Mouse (Mus musculus): ENCODE results near the gene Pkdrej. TPM values are rescaled to one million over a fixed set of nuclear protein-coding genes. Genes with fewer than 3 reads are reported as not detected.
A peak's percentile ranks its signal among the peaks of the same experiment; 100 is the strongest.

Gene Pkdrej
- total RNA-seq, 1 experiment = 0.09 TPM

- in situ Hi-C loops (cut with MboI; ENCODE audit: low sequenced_read_pairs in 2 of 2, unreplicated experiment in 2 of 2) = no loop called here
- H3K9me3 ChIP-seq (ENCODE audit: control insufficient read depth, insufficient read depth, low read depth, low read length) = no peaks in the 10 kb centered on the region
- DNase-seq (ENCODE audit: low read depth, low spot score) = no peak
Observed at GRCm38 (mm10) chr15:85813428-85813827, 8.1 kb downstream of the Pkdrej start.

GRCm38 (mm10) chr15:85811535-85812277, 9.8 kb downstream of the Pkdrej start, which contains the start of gene Cdpf1:
TSS of gene Cdpf1 (minus strand) at chr15:85811697.
- Histone ChIP-seq H3K36me3 (ENCODE audit: control insufficient read depth, insufficient read depth, low read length, poor library complexity, severe bottlenecking) (no peaks in the 10 kb centered on the region; the same call in 1 of the 2 replicates), H3K4me1 (ENCODE audit: control insufficient read depth in 2 of 2, insufficient read depth in 2 of 2, low read length in 2 of 2, poor library complexity in 1 of 2) (peaks cover 3 to 6% of the 10 kb centered on the region in 2 experiments; a peak in 1 of 4 replicates), H3K27ac (ENCODE audit: insufficient read depth, low read depth, low read length, poor library complexity, severe bottlenecking) (peak within 1 kb of the TSS; percentile 56; the same call in 1 of the 2 replicates), H3K9ac (ENCODE audit: insufficient read depth, low read depth, low read length, poor library complexity, severe bottlenecking) (peak within 1 kb of the TSS; percentile 85), H3K4me3 (ENCODE audit: insufficient read depth in 1 of 2, low read depth in 1 of 2, low read length in 2 of 2, poor library complexity in 1 of 2, severe bottlenecking in 1 of 2) (peak within 1 kb of the TSS; percentile 68 to 94), H3K9me3 (ENCODE audit: control insufficient read depth, insufficient read depth, low read depth, low read length) (no peaks in the 10 kb centered on the region)
- no peak for TF ChIP-seq ZNF384 (IDR thresholded peaks at IDR 0.05; ENCODE audit: low read depth, low read length)
- TF ChIP-seq HCFC1 (IDR thresholded peaks at IDR 0.05; ENCODE audit: borderline replicate concordance, insufficient read depth, low read length) = 0 out of 2 replicates have a peak, but pooled peaks have one; percentile 22
- in situ Hi-C loops (cut with MboI; ENCODE audit: low sequenced_read_pairs in 2 of 2, unreplicated experiment in 2 of 2) = no loop called here
- peak; percentile 93 for DNase-seq (ENCODE audit: low read depth, low spot score)

More at GRCm38 (mm10) chr15:85813428-85813827, 8.1 kb downstream of the Pkdrej start:
- TF ChIP-seq ZNF384 (IDR thresholded peaks at IDR 0.05; ENCODE audit: low read depth, low read length) = no peak
- no peak for TF ChIP-seq CHD2 (IDR thresholded peaks at IDR 0.05; ENCODE audit: low read depth, low read length)
- TF ChIP-seq HCFC1 (IDR thresholded peaks at IDR 0.05; ENCODE audit: borderline replicate concordance, insufficient read depth, low read length) = no peak
- no peak for TF ChIP-seq ZC3H11A (IDR thresholded peaks at IDR 0.05; ENCODE audit: borderline replicate concordance, low read depth, low read length)
- TF ChIP-seq MAFK (IDR thresholded peaks at IDR 0.05; ENCODE audit: insufficient read depth, low read depth, low read length) = no peak
- H3K4me3 ChIP-seq (ENCODE audit: insufficient read depth in 1 of 2, low read depth in 1 of 2, low read length in 2 of 2, poor library complexity in 1 of 2, severe bottlenecking in 1 of 2) = no peak overlapping the region
- no peaks in the 10 kb centered on the region for H3K36me3 ChIP-seq (ENCODE audit: control insufficient read depth, insufficient read depth, low read length, poor library complexity, severe bottlenecking)
- H3K27ac ChIP-seq (ENCODE audit: insufficient read depth, low read depth, low read length, poor library complexity, severe bottlenecking) = no peak overlapping the region
- H3K4me1 ChIP-seq (ENCODE audit: control insufficient read depth in 2 of 2, insufficient read depth in 2 of 2, low read length in 2 of 2, poor library complexity in 1 of 2) = peaks cover 3 to 6% of the 10 kb centered on the region in 2 experiments; a peak in 1 of 4 replicates
- no peak overlapping the region for H3K9ac ChIP-seq (ENCODE audit: insufficient read depth, low read depth, low read length, poor library complexity, severe bottlenecking)

GRCm38 (mm10) chr15:85810806-85811521, 10.6 kb downstream of the Pkdrej start:
- H3K4me3 ChIP-seq (ENCODE audit: insufficient read depth in 1 of 2, low read depth in 1 of 2, low read length in 2 of 2, poor library complexity in 1 of 2, severe bottlenecking in 1 of 2) = peak overlapping the region; percentile 68 to 94
- in situ Hi-C loops (cut with MboI; ENCODE audit: low sequenced_read_pairs in 2 of 2, unreplicated experiment in 2 of 2) = no loop called here

GRCm38 (mm10) chr15:85810462-85810805, 11.1 kb downstream of the Pkdrej start:
- H3K4me3 ChIP-seq (ENCODE audit: insufficient read depth in 1 of 2, low read depth in 1 of 2, low read length in 2 of 2, poor library complexity in 1 of 2, severe bottlenecking in 1 of 2) = peak overlapping the region in 1 of 2 experiments; percentile 94; a peak in 1 of 4 replicates
- H3K36me3 ChIP-seq (ENCODE audit: control insufficient read depth, insufficient read depth, low read length, poor library complexity, severe bottlenecking) = no peaks in the 10 kb centered on the region; the same call in 1 of the 2 replicates
- no peak for DNase-seq (ENCODE audit: low read depth, low spot score)
- TF ChIP-seq HCFC1 (IDR thresholded peaks at IDR 0.05; ENCODE audit: borderline replicate concordance, insufficient read depth, low read length) = no peak
- TF ChIP-seq CHD2 (IDR thresholded peaks at IDR 0.05; ENCODE audit: low read depth, low read length) = no peak
- no peak for TF ChIP-seq ZNF384 (IDR thresholded peaks at IDR 0.05; ENCODE audit: low read depth, low read length)
- TF ChIP-seq MAFK (IDR thresholded peaks at IDR 0.05; ENCODE audit: insufficient read depth, low read depth, low read length) = no peak
- TF ChIP-seq ZC3H11A (IDR thresholded peaks at IDR 0.05; ENCODE audit: borderline replicate concordance, low read depth, low read length) = no peak
- no peak overlapping the region for H3K27ac ChIP-seq (ENCODE audit: insufficient read depth, low read depth, low read length, poor library complexity, severe bottlenecking)
- no peak overlapping the region; the same call in 1 of the 2 replicates for H3K9ac ChIP-seq (ENCODE audit: insufficient read depth, low read depth, low read length, poor library complexity, severe bottlenecking)
- no peaks in the 10 kb centered on the region for H3K9me3 ChIP-seq (ENCODE audit: control insufficient read depth, insufficient read depth, low read depth, low read length)
- H3K4me1 ChIP-seq (ENCODE audit: control insufficient read depth in 2 of 2, insufficient read depth in 2 of 2, low read length in 2 of 2, poor library complexity in 1 of 2) = peaks cover 3 to 6% of the 10 kb centered on the region in 2 experiments; a peak in 1 of 4 replicates
- in situ Hi-C loops (cut with MboI; ENCODE audit: low sequenced_read_pairs in 2 of 2, unreplicated experiment in 2 of 2) = no loop called here

More at GRCm38 (mm10) chr15:85810806-85811521, 10.6 kb downstream of the Pkdrej start:
- no peaks in the 10 kb centered on the region for H3K9me3 ChIP-seq (ENCODE audit: control insufficient read depth, insufficient read depth, low read depth, low read length)
- H3K36me3 ChIP-seq (ENCODE audit: control insufficient read depth, insufficient read depth, low read length, poor library complexity, severe bottlenecking) = no peaks in the 10 kb centered on the region; the same call in 1 of the 2 replicates
- H3K4me1 ChIP-seq (ENCODE audit: control insufficient read depth in 2 of 2, insufficient read depth in 2 of 2, low read length in 2 of 2, poor library complexity in 1 of 2) = peaks cover 3 to 6% of the 10 kb centered on the region in 2 experiments; a peak in 1 of 4 replicates
- no peak overlapping the region for H3K27ac ChIP-seq (ENCODE audit: insufficient read depth, low read depth, low read length, poor library complexity, severe bottlenecking)
- no peak for DNase-seq (ENCODE audit: low read depth, low spot score)
- peak overlapping the region; percentile 85 for H3K9ac ChIP-seq (ENCODE audit: insufficient read depth, low read depth, low read length, poor library complexity, severe bottlenecking)
- TF ChIP-seq ZC3H11A (IDR thresholded peaks at IDR 0.05; ENCODE audit: borderline replicate concordance, low read depth, low read length) (no peak), ZNF384 (IDR thresholded peaks at IDR 0.05; ENCODE audit: low read depth, low read length) (no peak), HCFC1 (IDR thresholded peaks at IDR 0.05; ENCODE audit: borderline replicate concordance, insufficient read depth, low read length) (no peak), MAFK (IDR thresholded peaks at IDR 0.05; ENCODE audit: insufficient read depth, low read depth, low read length) (no peak), CHD2 (IDR thresholded peaks at IDR 0.05; ENCODE audit: low read depth, low read length) (no peak)
